30 mouse cellular contexts compared by ENCODE assay signal in the genomic region with DNA sequence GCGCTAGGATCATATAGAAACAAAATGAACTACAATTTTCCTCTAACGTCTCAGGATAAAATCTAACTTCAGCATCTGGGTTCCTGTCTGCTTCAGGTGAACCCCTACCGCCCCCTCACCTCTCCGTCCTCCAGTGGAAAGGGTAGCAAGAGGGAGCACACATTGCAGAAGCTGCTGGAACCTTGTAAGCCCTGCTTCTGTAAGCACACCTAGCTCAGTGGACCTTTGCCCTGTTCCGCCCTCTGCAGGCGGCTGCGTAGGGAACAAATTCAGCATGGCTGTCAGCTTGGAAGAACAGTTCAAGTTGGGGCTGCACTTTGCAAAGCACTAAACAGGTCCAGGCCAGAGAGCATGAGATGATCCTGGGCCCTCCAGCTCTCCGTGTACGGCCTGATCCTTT. TPM values are rescaled to one million over a fixed set of nuclear protein-coding genes. Genes with fewer than 3 reads are reported as not detected.
A peak's percentile ranks its signal among the peaks of the same experiment; 100 is the strongest.
DNase-seq lines count a peak whose midpoint lies in the region; ATAC-seq and TF ChIP-seq lines count a peak whose summit lies in the region.
"Not testable (repeated sequence)": the region's sequence is repeated elsewhere in the genome, so short reads cannot be mapped to it uniquely, and the experiment has no call there.
"Had no signal": no experiment of that assay in that cellular context is flagged by ENCODE, and none has a peak within 500 bp of the region (broad histone marks: within the 10 kb centered on the region; RNA-seq: fewer than 3 reads in every experiment).

No protein-coding gene starts in this region.

- not testable (repeated sequence) for H3K27ac ChIP-seq in heart, adult 2 months; intestine, embryonic 16.5 days (ENCODE audit: low read length); lung, postnatal 0 days (ENCODE audit: low read length)

- ATAC-seq in intestine, embryonic 16.5 days = peak; percentile 75
- not testable (repeated sequence) for ATAC-seq in lung, postnatal 0 days

- DNase-seq in A20 (ENCODE audit: low read depth, low spot score) (peak; percentile 26), liver (peak; percentile 8)
- peak; percentile 1 for DNase-seq in brain, embryonic 14.5 days (ENCODE audit: low read depth)
- DNase-seq in heart, adult 2 months; lung, postnatal 0 days (ENCODE audit: low spot score): not testable (repeated sequence)
- DNase-seq in kidney, postnatal 10 days = peak; percentile 23

- H3K36me3 ChIP-seq in heart, adult 2 months (ENCODE audit: control insufficient read depth, insufficient read depth, low read length); intestine, embryonic 16.5 days (ENCODE audit: control insufficient read depth, insufficient read depth, low read length); lung, postnatal 0 days (ENCODE audit: insufficient read depth, low read length): not testable (repeated sequence)

- H3K27me3 ChIP-seq in heart, adult 2 months (ENCODE audit: control insufficient read depth, insufficient read depth, low read length); intestine, embryonic 16.5 days (replicated peaks; ENCODE audit: control insufficient read depth, insufficient read depth, low read length); lung, postnatal 0 days (replicated peaks; ENCODE audit: insufficient read depth, low read length): not testable (repeated sequence)

- not testable (repeated sequence) for H3K79me2 ChIP-seq in heart, adult 2 months (replicated peaks; ENCODE audit: control insufficient read depth, insufficient read depth, low read length)

- TF ChIP-seq EP300 in heart, adult 2 months (IDR thresholded peaks at IDR 0.05; ENCODE audit: insufficient read depth, low read depth, low read length); lung, postnatal 0 days (IDR thresholded peaks at IDR 0.05): not testable (repeated sequence)

- not testable (repeated sequence) for TF ChIP-seq CTCF in brain, embryonic 14.5 days (IDR thresholded peaks at IDR 0.05; ENCODE audit: borderline replicate concordance, extremely low read depth, insufficient read depth, insufficient read length)
- TF ChIP-seq CTCF in heart, adult 2 months (IDR thresholded peaks at IDR 0.05) = peak; percentile 49
- TF ChIP-seq CTCF in lung, postnatal 0 days (IDR thresholded peaks at IDR 0.05) = peak; percentile 52

- H3K9me3 ChIP-seq in intestine, embryonic 16.5 days (ENCODE audit: control insufficient read depth, low read length); lung, postnatal 0 days (ENCODE audit: low read length): not testable (repeated sequence)

- H3K9ac ChIP-seq in heart, adult 2 months (ENCODE audit: low read depth, low read length); intestine, embryonic 16.5 days (ENCODE audit: low read depth, low read length); lung, postnatal 0 days (replicated peaks; ENCODE audit: low read depth): not testable (repeated sequence)

- not testable (repeated sequence) for H3K4me3 ChIP-seq in heart, adult 2 months; intestine, embryonic 16.5 days (ENCODE audit: low read length); lung, postnatal 0 days (ENCODE audit: low read depth, low read length)

- not testable (repeated sequence) for H3K4me2 ChIP-seq in intestine, embryonic 16.5 days (ENCODE audit: low read depth, low read length); lung, postnatal 0 days (replicated peaks; ENCODE audit: low read depth, low read length)

- intact Hi-C loops in heart, adult 2 months (cut with DNase I) = loop anchor here (10.0 kb wide), 1 partner anchor 54 kb away; no protein-coding TSS in a partner anchor

- WGBS in heart, adult 2 months = 62% methylated on average over 9 of the region's 9 CpGs
- WGBS in intestine, embryonic 16.5 days = 45% methylated on average over 9 of the region's 9 CpGs
- WGBS in lung, postnatal 0 days = 43% methylated on average over 9 of the region's 9 CpGs

- not testable (repeated sequence) for TF ChIP-seq POLR2A in brain, embryonic 14.5 days (IDR thresholded peaks at IDR 0.05; ENCODE audit: borderline replicate concordance, extremely low read depth, insufficient read depth, insufficient read length, poor library complexity, severe bottlenecking); heart, adult 2 months (IDR thresholded peaks at IDR 0.05; ENCODE audit: insufficient read depth, low read depth, low read length)

- H3K4me1 ChIP-seq in heart, adult 2 months (ENCODE audit: control insufficient read depth, insufficient read depth, low read length); intestine, embryonic 16.5 days (ENCODE audit: control insufficient read depth, insufficient read depth, low read length); lung, postnatal 0 days (ENCODE audit: insufficient read depth, low read depth, low read length): not testable (repeated sequence)

RNA-seq across cellular contexts. Expression of a gene that starts 14.4 kb away (rescaled TPM):
- not detected in 2 replicates for polyA plus RNA-seq in brain, embryonic 14.5 days (2012; rRNA removed)
- 1 to 10 TPM; 1.3 to 8.1 TPM for total RNA-seq in heart, adult 2 months (2021)
- polyA plus RNA-seq in heart, adult 2 months (2012; rRNA removed) = 0.26 and 6.2 TPM in 2 replicates
- polyA plus RNA-seq in intestine, embryonic 16.5 days (2015; fragmentation: Nextera tagmentation; extraction: Ambion mirVana) = 0.17 TPM in 1 of 2 replicates, not detected in the other
- 0.25 TPM in 2 replicates for polyA plus RNA-seq in lung, postnatal 0 days (2015; fragmentation: Nextera tagmentation; extraction: Ambion mirVana)
- total RNA-seq: hindbrain, postnatal 0 days; layer of hippocampus, adult 2 months; layer of hippocampus, postnatal 25 days had no signal
- polyA plus RNA-seq: embryonic facial prominence, embryonic 15.5 days; forebrain, embryonic 14.5 days; frontal cortex, adult 2 months; G1E; gonadal fat pad, adult 2 months; heart, embryonic 11.5 days; hindbrain, embryonic 11.5 days; hindbrain, postnatal 0 days; kidney, embryonic 14.5 days; limb, embryonic 10.5 days; lung, embryonic 16.5 days; midbrain, embryonic 10.5 days; midbrain, embryonic 16.5 days; neural tube, embryonic 14.5 days; Patski; stomach, embryonic 14.5 days had no signal

RNA-seq across cellular contexts. Expression of a gene that starts 29.6 kb away (rescaled TPM):
- not detected in 2 replicates for polyA plus RNA-seq in brain, embryonic 14.5 days (2012; rRNA removed)
- total RNA-seq in heart, adult 2 months (2021) = not detected
- polyA plus RNA-seq in heart, adult 2 months (2012; rRNA removed) = 0.45 TPM in 1 of 2 replicates, not detected in the other
- not detected in 2 replicates for polyA plus RNA-seq in intestine, embryonic 16.5 days (2015; fragmentation: Nextera tagmentation; extraction: Ambion mirVana)
- not detected in 2 replicates for polyA plus RNA-seq in lung, postnatal 0 days (2015; fragmentation: Nextera tagmentation; extraction: Ambion mirVana)
- total RNA-seq: adrenal gland, adult 8-10 months; G1E; gastrocnemius, adult 8-10 months; heart, postnatal 10 days; hindbrain, postnatal 0 days; layer of hippocampus, adult 2 months; layer of hippocampus, postnatal 25 days had no signal
- polyA plus RNA-seq: activated CD4-positive, CD25-positive, alpha-beta regulatory T cell, adult 4 months; embryonic facial prominence, embryonic 15.5 days; forebrain, embryonic 14.5 days; frontal cortex, adult 2 months; G1E; gonadal fat pad, adult 2 months; heart, embryonic 11.5 days; hindbrain, embryonic 11.5 days; hindbrain, postnatal 0 days; kidney, embryonic 14.5 days; limb, embryonic 10.5 days; liver, embryonic 12.5 days; lung, embryonic 16.5 days; midbrain, embryonic 10.5 days; midbrain, embryonic 16.5 days; neural tube, embryonic 14.5 days; Patski; stomach, embryonic 14.5 days had no signal

RNA-seq across cellular contexts. Expression of a gene that starts 32.7 kb away (rescaled TPM):
- 0.14 TPM in 1 of 2 replicates, not detected in the other for polyA plus RNA-seq in brain, embryonic 14.5 days (2012; rRNA removed)
- total RNA-seq in heart, adult 2 months (2021) = 1 to 10 TPM; 1.3 to 3.0 TPM
- polyA plus RNA-seq in heart, adult 2 months (2012; rRNA removed) = 1.9 and 2.8 TPM in 2 replicates
- 0.47 and 0.55 TPM in 2 replicates for polyA plus RNA-seq in intestine, embryonic 16.5 days (2015; fragmentation: Nextera tagmentation; extraction: Ambion mirVana)
- polyA plus RNA-seq in lung, postnatal 0 days (2015; fragmentation: Nextera tagmentation; extraction: Ambion mirVana) = 0.14 TPM in 1 of 2 replicates, not detected in the other
- total RNA-seq: hindbrain, postnatal 0 days; layer of hippocampus, adult 2 months had no signal
- polyA plus RNA-seq: forebrain, embryonic 14.5 days; G1E; heart, embryonic 11.5 days; hindbrain, embryonic 11.5 days; liver, embryonic 12.5 days; midbrain, embryonic 10.5 days; neural tube, embryonic 14.5 days had no signal
